Mouse (Mus musculus) embryo, embryonic 10 days (tissue): ENCODE results near the gene Htr3b.
"Not testable (repeated sequence)": the region's sequence is repeated elsewhere in the genome, so short reads cannot be mapped to it uniquely, and the experiment has no call there.

Source experiments
- DNase-seq: peaks from one replicate; pipeline ENCODE4 v3.0.0-alpha.2; 2015; ENCODE audit warnings: low spot score

The Htr3b gene

DNA sequence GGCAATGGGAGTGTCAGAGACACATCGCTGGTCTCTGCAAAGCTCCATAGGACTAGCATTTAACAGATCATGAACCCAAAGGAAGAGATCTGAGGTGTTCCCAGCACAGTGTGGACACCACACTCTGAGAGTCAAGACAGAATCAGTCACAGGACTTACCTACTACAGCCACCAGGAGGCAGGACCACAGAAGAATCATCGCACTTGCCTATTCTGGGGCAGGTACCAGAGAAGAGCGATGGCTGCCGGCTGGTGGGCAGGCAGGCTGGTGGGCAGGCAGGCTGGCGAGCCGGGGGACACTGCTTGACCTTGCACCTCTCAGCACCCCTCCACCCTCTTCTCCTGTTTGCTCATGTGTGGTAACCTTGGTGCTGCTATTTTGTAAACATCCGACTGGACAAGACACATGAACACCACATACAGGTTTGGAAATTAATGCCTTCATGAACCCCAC is at the start of gene Htr3b:
TSS of gene Htr3b (minus strand) at position 404 of the 454 bp plus-strand sequence.
- DNase-seq, result peak; percentile 43

DNA sequence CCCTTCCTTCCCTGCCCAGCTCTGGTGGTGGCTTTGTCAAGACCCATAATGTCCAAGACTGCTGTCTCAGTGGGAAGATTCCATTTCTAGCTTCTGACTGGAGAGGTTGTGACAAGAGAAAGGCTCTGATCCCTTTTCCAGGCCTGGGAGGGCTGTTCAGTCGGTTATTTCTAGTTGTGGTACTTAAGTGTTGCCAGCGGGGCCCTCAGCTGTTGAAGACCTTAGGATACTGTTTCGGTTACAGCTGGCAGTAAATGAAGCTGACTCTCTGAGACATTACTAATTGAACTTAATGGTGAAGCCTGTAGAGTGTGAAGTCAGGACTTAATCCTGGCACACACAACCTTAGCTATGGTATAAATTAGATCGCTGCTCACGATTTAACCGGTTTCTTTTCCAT is 34.5 kb upstream of the Htr3b start:
- DNase-seq, result no peak

DNA sequence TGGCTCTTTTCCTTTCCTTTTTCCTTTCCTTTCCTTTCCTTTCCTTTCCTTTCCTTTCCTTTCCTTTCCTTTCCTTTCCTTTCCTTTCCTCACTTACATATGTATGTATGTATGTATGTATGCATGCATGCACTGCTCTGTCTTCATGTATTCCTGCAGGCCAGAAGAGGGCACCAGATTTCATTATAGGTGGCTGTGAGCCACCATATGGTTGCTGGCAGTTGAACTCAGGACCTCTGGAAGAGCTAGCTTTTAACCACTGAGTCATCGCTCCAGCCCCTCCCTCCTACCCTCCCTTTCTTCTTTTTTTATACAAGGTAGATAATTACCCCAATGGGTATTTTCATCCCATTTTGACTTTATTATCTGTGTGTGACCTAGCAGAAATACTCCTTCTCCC is 30.9 kb upstream of the Htr3b start:
- DNase-seq, result no peak

DNA sequence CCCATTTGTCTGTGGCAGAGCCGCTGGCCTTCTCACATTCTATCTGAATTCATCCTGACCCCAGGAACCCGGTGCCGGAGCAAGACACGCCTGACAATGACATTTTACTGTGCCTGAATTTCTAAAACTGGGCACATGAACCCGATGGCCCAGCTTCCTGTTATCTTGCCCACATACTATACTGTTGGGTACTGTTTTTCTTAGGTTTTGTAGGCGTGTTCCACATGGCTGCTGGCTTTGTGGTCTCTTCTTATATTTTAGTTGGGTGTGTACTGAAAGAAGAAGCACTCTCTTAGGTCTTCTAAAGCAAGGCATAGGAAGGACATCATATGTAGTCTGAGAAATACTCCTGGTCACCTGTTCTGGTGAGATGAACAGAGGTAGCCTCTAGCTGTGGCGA is 30.0 kb upstream of the Htr3b start:
- DNase-seq, result no peak

DNA sequence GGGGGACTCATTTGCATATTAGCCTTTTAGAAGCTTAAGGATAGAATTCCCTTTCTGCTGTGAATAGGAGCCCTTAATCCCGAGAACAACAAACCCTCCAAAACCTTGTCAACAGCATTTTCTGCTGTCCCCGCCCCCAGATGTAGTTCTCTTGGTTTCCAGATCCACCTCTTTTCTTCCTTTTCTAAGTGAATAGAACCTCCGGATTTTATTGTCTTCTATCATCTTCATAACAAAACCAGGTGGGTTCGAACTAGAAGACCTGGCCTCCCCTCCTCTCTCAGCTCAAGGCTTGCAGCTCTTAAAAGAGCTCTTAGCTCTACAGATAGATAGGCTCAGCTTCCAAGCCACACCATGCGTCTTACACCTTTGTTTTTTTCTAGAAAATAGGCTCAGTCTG is 26.9 kb upstream of the Htr3b start:
- no peak for DNase-seq

DNA sequence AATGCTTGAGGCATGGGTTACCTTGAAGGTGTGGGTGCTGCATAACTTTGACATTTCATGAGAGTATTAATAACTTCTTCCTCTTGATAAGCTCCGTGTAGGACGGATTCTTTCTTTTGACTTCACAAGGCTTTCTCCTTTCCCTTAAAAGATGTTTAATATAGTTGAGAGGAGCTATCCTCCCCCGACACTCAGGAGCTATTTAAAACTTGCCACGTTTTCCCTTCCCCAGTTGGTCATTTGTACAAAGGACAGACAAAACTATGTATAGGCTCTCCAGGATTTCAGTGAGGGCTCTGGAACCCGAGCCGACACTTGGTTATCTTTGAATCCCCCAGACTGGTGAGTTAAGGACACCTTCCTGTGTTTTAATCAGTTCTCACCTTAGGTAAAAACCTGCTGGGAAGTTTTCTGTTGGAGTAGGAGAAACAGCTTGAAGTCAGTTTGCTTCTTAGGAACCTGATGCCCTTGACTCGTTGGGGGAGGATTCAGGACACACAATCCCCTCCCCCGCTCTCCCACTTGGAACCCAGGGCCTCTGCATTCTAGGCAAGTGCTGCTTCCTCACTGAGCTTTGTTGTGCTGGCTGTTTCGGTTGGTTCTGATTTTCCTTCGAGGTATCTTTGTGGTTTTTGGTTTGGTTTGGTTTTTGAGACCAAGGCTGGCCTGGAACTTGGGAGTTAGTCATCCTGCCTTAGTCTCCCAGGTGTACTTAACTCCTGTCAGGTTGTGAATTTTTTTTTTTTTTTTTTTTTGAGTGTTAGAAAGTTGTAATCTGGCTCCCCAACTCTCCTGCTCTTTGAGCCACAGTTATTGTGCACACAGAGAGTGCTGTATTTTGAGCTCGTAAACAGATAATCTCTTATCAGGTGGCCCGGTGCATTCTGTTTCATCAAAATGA is 22.7 kb upstream of the Htr3b start:
- peak; percentile 63 for DNase-seq

DNA sequence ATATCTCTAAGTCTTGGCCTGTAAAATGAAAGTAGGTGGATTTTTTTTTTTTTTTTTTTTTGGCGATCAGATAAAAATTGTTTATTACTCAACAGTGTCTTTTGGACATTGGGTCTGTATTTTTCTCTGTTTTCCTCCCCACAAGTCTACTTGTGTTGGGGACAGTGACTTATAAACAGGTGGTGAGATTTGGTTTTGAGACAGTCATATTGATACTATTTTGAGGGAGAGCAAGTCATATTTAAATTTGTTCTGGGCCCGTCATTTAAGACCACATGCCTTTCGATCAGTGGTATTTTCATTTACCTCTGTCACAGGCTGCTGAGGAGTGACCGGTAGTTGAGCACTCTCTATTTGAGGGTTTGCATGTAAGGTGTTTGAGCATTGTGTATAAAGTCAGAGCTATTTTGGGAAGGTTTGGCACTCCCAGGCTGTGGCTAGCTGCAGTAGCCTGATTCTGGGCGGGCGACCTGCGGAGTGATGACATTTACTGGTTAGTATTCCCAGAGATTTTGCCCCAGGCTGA is 21.9 kb upstream of the Htr3b start:
- peak; percentile 32 for DNase-seq

DNA sequence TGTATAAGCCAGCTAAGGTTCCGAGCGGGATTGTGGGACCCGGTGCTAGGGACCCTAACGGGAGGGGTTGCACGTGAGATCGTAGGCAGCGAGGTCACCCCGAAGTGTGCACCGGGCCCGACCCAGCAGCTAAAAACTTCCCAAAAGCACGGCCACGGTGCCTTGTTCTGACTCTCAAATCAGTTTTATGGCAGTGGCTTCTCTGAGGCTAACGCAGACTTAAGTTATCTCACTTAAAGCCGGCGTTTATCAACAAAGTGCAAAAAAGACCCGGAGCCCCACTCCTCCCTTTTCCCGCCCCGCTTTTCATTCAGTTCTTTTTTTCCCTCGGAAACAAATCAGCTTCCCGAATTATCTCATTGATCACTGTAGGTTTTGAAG is 20.9 kb upstream of the Htr3b start:
- peak; percentile 60 for DNase-seq

DNA sequence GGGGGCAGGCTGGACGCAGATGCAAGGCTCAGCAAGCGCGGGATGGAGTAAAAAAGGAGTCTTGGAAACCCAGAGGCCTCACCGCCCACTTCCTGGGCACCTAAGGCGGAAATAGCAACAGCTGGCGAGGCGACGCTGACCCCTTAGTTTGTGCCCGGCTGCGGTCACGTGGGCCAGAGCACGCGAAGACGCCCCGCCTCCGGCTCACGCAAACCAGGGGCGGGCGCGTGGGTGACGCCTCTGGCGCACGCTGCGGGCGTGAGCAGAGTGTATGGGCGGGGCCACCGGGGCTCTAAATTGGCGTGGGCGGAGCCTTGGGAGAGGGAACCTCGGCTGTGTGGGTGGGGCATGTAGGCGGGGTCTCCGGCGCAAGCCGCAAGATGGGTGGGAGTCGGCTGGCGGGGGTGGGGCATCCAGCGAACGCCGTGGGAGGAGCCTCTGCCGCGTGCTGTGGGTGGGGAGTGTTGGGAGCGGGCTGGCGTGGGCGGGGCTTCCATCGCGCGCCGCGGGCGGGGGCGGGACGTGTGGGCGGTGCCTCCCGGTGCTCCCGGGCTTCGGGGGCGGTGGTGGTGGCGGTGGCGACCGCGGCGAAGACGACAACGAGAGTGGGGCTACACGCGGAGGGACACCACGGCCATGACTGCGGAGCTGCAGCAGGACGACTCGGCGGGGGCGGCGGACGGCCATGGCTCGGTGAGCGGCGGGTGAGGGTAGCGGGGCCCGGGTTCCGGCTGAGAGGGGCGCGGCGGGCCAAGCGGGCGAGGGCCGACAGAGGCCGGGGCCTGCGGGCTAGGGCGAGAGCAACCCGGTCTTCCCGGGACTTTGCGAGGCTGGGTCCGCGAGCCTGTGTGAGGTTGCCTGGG is 20.3 kb upstream of the Htr3b start, which contains the start of gene Usp28:
TSS of gene Usp28 (plus strand) at position 531 of the 863 bp plus-strand sequence.
- DNase-seq, result peak; percentile 97

DNA sequence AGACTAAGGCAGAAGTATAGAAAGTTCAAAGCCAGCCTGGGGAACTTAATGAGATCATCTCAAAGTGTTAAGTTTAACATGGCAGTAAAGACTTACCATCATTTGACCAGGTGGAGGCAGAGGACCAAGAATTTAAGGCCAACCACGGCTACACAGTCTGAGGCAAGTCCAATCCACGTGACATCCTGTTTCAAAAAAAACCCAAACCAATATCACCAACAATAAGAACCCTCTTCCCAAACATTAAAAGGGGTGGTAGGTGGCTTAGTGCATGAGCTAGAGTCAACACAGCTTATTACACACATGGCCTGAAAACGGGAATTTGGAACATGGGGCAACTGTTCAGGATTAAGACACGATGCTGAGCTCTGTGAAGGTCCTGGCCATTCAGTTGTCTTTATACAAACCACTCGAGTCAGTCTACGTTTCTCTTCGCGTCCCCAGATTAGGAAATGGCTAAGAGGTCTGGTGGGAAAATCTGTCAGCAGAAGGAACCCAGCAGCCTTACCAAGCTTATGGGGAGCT is 19.6 kb upstream of the Htr3b start:
- DNase-seq, result no peak

DNA sequence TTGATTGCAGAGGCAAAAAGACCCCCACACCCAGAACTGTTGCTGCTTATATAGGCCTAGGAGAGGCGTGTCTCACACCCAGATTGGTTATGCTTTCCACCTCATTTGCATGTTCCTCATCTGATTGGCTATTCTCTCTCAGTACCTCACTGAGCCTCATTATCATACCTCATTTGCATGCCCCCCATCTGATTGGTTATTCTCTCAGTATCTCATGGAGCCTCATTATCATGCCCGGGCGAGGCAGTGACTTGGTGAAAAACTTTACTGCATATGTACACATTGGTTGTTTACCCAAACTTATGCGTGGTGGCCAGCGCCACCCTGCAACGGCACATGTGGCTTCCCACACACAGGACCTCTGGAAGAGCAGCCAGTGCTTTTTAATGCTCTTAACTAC is 19.0 kb upstream of the Htr3b start:
- not testable (repeated sequence) for DNase-seq

DNA sequence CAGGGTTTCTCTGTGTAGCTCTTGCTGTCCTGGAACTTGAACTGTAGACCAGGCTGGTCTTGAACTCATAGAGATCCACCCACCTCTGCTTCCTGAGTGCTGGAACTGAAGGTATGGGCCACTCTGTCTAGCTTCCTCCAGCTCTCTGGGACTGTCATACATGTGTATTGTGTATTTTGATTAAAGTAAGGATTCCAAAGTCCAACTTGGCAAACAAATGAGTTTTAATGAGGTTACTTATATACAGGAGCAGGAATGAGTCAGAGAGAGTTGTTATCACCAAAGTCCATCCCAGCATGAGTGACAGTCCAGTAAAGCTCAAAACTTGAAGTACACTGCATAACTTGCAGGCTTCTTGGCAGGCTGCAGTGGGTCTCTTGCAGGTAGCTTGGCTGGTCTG is 17.0 kb upstream of the Htr3b start:
- DNase-seq, result no peak

DNA sequence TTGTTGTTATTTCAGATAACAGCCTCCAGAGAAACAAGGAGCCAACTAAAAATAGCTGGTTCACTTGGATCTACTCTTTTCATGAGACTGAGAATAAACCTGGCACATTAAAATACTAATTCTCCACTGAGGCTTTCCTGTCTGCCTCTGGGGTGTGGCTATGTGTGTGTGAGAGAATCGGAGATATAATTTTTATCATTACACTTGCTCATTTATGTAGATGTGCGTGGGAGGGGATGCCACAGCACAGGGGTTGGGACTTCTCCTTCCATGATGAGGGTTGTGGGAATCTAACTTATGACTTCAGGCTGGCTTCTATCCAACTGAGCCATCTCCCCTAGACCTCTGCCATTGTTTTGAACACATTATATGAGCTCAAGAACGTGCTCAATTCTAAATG is 16.0 kb upstream of the Htr3b start:
- DNase-seq, result no peak

DNA sequence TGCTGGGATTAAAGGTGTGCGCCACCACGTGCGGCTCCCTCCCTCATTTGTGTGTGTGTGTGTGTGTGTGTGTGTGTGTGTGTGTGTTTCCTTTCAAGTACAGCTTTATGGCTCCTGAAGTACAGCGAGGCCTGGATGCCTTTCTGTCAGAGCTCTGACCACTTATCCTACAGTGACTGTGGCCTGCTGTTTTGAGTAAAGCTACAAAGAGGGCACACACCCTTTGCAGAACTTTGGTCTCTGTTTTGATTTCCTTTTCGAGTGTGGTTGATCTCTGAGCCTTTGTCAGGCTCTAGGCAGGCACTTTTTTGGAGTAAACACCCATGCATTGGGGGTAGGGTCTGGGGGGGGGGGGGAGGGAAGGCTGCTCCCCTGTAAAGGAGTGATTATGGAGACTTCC is 15.6 kb upstream of the Htr3b start:
- DNase-seq, result no peak

DNA sequence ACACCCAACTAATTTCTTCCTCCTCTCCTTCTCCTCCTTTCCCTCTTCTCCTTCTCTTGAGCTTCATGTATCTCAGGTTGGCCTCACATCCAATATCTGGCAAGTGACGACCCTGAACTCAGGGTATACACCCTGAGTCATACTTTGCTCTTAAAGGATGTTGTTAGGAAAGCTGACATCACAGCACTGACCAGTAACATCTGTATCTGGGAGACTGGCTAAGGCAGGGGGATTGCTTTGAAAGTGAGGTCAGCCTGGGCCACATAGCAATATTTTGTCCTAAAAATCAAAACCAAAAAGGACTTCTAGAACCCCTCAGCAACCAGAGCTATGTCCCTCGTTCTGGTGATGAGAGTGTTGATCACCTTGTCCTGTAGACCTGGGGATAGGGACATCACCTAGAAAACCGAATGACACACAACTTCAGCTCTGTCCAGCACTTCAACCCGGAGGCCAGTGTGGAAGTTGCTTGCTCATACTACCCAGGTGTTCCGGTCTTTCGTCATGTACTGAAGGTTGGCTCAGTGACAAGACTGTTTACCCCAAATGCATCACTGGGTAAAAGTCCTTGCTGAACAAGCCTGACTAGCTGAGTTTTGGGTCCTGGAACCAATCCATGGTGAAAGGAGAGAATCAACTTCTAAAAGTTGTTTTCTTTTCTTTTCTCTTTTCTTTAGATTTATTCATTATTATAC is 12.0 kb upstream of the Htr3b start:
- no peak for DNase-seq

DNA sequence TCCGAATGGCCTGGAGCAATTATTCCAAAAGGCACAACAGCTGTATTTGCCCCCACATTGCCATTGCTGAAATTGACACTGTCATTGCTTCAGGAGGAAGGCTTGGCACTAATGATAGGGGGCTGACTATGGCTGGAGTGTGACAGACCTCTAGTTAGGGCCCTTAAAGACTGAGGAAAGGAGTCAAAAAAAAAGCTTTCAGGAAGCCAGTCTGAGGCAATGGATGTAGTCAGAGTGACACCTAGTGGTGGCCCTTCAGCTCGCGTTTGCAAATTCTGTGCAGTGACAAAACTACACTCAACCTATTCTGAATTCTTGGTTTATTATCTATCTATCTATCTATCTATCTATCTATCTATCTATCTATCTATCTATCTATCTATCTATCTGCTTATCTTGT is 7.7 kb upstream of the Htr3b start:
- peak; percentile 84 for DNase-seq

DNA sequence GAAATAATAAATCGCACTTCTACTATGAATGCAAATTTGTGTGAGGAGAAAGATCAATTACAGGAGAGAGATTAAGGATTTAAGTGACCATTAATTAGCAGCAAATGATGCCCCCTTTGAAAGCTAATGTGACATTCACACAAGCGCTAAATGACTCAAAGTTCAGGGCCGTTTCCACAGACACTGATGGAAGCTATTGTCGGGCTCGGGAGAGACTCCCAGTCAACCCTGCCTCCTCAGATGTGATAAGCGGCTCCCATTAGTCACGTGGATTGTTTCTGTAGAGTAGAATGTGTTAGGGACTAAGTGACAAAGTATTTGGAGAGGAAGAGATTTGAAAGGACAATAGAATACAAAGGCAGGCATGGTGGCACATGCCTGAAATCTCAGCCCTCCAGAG is 2.7 kb downstream of the Htr3b start:
- DNase-seq, result peak; percentile 23

DNA sequence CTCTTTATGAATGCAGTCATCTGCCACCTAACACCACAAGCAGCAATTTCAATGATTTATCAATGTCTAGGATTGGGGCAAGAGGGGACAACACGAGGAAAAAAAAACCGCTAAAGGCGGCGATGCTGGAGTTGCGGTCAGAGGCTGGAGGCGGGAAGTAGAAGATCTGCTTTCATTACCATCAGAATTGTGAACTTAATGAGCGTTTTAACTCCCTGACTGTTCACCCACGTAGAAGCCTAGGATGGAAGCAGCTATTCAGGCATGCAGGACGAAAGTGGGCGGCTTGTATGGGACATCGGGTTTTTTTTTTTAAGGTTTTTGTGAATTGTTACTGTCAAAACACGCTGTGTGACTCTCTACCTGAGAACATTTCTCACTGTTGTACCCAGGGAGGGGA is 3.5 kb downstream of the Htr3b start:
- peak; percentile 7 for DNase-seq

DNA sequence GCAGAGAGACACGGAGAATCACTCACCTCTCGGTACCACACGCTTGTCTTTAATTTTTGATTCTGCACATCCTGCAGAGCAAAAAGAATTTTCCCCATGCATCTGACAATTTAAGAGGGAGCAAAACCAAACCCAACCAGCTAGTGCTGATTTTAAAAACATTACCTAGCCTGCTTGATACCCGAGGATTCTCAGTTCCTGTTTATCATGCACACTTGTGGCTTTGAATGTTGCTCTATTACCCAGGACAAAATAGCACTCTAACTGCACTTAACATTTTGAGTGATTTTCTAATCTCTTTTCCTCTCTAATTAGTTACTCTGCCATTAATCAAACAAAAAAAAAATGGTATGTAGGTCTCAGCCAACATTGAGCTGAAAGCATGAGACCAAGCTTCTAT is 17.2 kb downstream of the Htr3b start:
- DNase-seq, result no peak

DNA sequence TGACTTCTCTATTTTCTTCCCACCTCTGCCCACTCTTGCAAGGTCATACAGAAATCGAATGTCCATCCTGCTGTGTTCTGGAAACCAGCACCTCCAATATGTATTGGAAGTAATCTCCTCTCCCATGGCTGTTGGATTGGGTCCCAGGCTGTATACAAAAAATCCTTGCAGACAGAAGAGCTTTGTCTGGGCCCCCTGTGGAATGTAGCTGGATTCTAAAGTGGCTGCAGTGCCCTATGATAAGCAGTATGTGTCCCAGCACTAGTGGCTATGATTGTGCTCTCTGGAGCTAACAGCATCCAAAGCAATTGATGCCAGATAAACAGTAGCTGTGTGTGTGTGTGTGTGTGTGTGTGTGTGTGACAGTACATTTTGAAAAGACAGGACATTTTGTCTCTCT is 22.4 kb downstream of the Htr3b start:
- DNase-seq, result no peak

DNA sequence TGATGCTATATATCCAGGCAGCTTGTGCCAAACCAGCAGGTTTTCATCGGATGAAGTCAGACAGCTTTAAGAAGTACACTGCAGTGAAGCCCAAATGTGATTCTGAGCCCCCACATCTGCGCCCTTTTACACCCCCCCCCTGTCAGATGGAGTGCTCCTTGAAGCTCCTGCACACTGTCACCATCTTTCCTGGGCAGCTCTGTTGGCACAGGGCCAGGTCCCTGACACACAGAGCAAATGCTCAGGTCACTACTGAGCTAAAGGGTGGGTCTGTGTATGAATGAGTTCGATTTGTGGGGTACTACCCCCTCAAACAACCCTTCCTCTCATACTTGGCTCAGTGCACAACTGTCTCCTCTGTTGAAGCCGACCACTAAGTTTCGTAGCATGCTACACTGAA is 35.4 kb downstream of the Htr3b start:
- DNase-seq, result no peak

DNA sequence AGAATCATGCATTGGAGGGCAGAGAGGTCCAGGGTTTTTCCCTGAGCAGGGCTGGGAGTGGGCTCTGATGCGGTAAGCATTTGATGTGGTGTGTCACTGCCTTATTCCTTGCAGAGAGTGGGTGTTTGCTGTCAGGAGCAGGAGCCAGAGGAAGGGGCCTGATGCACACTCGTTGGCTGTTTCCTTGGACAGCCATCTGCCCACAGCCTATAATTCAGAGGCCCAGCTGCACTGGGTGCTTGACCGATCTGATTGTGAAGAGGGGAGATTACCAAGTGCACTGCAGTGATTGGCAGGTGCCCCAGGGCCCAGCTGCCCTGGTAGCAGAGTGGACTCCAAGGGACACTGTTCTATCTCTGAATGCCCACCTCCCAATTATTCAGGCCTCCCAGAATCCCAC is 36.0 kb downstream of the Htr3b start:
- DNase-seq, result no peak
